Mouse (Mus musculus) ES-Bruce4 (cell line): Measurements from ENCODE around the gene Cldn10.

Experiments used
- CTCF ChIP-seq: IDR thresholded peaks from one replicate; pipeline ENCODE4 v1.8.1; 2011; ENCODE audit warnings: low read depth, low read length
- EP300 ChIP-seq: IDR thresholded peaks from 2 replicates; pipeline ENCODE4 v1.6.1; 2011; ENCODE audit warnings: low read depth, low read length; ENCODE audit not compliant: insufficient read depth
- POLR2A ChIP-seq: IDR thresholded peaks from one replicate; pipeline ENCODE4 v1.8.1; 2011; ENCODE audit warnings: low read length; ENCODE audit not compliant: insufficient read depth

DNA sequence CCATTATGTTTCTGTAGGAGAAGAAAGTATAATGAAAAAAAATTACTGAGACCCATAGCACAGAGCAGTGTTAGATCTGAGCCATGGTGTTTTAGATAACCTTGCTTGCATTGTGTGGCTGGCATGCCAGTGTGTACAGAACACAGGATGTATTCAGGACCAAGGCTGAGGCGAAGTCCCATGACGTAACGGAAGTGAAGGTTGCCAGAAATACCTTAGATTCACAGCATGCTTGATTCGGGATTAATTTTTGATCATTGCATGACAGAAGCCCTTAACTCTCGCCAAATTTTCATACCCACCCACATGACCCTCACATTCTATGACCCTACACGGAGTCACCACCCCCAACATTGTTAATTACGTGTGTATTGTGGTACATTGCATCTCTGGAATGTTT is 22.4 kb upstream of the Cldn10 start:
- TF ChIP-seq CTCF (no peak), POLR2A (no peak), EP300 (no peak)
